Mouse (Mus musculus): Measurements from ENCODE around the gene Sipa1l2. TPM values are rescaled to one million over a fixed set of nuclear protein-coding genes. Genes with fewer than 3 reads are reported as not detected.

Sipa1l2 gene
- polyA plus RNA-seq (2016; fragmentation: Nextera tagmentation; extraction: Ambion mirVana) = 18.6 and 20.2 TPM in 2 replicates

DNA sequence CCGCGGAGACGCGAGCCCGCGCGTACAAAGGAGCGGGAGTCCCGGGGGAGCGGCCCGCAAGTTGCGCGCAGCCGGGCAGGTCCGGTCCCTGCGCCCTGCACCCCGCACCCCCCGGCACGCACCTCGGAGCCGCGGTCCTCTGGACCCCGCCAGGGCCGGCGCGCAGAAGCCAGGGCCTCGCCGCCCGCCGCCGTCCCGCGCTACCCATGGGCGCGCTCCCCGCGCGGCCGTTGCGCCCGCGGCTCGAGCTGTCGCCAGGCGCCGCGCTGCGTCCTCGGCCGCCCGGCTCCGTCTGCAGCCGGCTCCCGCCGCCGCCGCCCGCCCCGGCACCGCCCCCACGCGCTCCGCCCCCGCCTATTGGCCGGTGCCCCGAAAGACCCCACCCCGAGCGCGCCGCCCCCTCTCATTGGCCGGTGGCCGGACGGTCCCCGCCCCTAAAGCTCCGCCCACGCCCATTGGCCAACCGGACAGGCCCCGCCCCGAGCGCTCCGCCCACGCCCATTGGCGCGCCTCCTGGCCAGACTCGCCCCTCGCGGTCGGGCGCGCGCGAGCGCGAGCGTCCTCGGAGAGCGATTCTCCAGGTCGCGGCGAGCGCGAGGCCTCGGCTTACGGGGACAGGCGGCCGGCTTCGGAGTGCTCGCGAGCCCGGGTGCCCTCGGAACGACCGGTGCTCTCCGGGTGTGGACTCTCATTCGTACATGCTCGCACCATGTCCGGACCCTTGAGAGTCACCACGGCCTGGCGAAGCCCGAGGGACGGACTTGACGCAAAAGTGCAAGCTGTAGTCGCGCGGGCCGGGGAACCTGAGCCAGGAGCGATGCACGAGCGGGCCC, at the start of gene Sipa1l2:
Gene Sipa1l2, minus strand, starts transcription at position 276 of the 833 bp plus-strand sequence.
- Histone ChIP-seq H3K4me2 (peak within 1 kb of the TSS; percentile 90), H3K36me3 (no peaks in the 10 kb centered on the region), H3K9me3 (0 out of 2 replicates have a peak, but pooled peaks cover 2% of the 10 kb centered on the region), H3K27me3 (peaks cover 7% of the 10 kb centered on the region), H3K4me3 (replicated peaks) (peak within 1 kb of the TSS; percentile 80), H3K4me1 (replicated peaks) (peaks cover 27% of the 10 kb centered on the region), H3K27ac (peak within 1 kb of the TSS; percentile 50; the same call in 1 of the 2 replicates), H3K9ac (replicated peaks) (peak within 1 kb of the TSS; percentile 84)
- under 1% methylated on average over 111 of the region's 129 CpGs for WGBS
- ATAC-seq (ENCODE audit: insufficient number of reproducible peaks, insufficient read depth, low FRiP score, low TSS enrichment, low read depth) = peak; percentile 86

DNA sequence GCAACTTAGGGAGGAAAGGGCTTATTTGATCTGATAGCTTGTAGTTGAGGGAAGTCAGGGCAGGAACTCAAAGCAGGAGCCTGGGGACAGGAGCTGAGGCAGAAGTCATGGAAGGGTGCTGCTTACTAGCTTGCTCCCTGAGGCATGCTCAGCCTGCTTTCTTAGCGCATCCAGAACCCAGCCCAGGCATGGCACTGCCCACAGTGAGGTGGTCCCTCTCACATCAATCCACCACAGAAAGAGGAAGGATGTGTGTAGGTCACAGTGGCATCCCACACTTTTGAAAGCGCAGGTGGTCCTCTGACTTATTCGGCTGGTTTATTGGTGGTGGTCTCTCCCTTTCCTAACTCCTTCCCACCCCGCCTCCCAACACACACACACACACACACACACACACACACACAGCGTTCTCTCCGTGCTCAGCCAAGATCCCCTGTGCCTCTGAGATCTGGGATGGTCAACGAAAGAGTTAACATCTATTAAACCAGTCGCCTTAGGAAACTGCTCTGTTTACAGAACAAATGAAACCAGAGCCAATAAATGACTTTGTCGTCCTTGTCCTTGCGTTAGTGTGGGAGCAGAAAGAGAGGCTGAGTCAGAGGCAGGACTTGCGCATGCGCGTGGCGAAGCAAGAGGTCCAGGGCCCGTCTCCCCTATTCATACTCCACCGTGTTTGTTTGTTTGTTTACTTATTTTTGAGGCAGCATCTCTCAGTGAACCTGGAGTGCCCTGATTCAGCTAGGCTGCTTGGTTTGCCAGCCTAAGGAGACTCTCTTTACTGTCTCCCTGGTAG, 49.1 kb upstream of the Sipa1l2 start:
- 58% methylated on average over 16 of the region's 16 CpGs for WGBS
- H3K27ac ChIP-seq = 0 out of 2 replicates have a peak overlapping the region, but pooled peaks have one; percentile 35
- no peak for ATAC-seq (ENCODE audit: insufficient number of reproducible peaks, insufficient read depth, low FRiP score, low TSS enrichment, low read depth)

GRCm38 (mm10) chr8:125616935-125617334, 47.3 kb upstream of the Sipa1l2 start:
- 0 out of 2 replicates have a peak overlapping the region, but pooled peaks have one; percentile 45 for H3K27ac ChIP-seq
- H3K27me3 ChIP-seq = peaks cover 6% of the 10 kb centered on the region; the same call in 1 of the 2 replicates
- H3K4me3 ChIP-seq (replicated peaks) = no peak overlapping the region
- H3K4me1 ChIP-seq (replicated peaks) = peaks cover 48% of the 10 kb centered on the region
- H3K36me3 ChIP-seq = no peaks in the 10 kb centered on the region
- H3K9ac ChIP-seq (replicated peaks) = no peak overlapping the region
- peaks cover 8% of the 10 kb centered on the region; the same call in 1 of the 2 replicates for H3K9me3 ChIP-seq
- no peak for ATAC-seq (ENCODE audit: insufficient number of reproducible peaks, insufficient read depth, low FRiP score, low TSS enrichment, low read depth)
- no peak overlapping the region for H3K4me2 ChIP-seq
- 65% methylated on average over 5 of the region's 5 CpGs for WGBS

More for the DNA sequence above, 49.1 kb upstream of the Sipa1l2 start:
- Histone ChIP-seq H3K27me3 (no peaks in the 10 kb centered on the region), H3K9ac (replicated peaks) (no peak overlapping the region), H3K9me3 (0 out of 2 replicates have a peak, but pooled peaks cover 4% of the 10 kb centered on the region), H3K36me3 (no peaks in the 10 kb centered on the region), H3K4me3 (replicated peaks) (no peak overlapping the region), H3K4me1 (replicated peaks) (peaks cover 39% of the 10 kb centered on the region), H3K4me2 (peak overlapping the region; percentile 6)

DNA sequence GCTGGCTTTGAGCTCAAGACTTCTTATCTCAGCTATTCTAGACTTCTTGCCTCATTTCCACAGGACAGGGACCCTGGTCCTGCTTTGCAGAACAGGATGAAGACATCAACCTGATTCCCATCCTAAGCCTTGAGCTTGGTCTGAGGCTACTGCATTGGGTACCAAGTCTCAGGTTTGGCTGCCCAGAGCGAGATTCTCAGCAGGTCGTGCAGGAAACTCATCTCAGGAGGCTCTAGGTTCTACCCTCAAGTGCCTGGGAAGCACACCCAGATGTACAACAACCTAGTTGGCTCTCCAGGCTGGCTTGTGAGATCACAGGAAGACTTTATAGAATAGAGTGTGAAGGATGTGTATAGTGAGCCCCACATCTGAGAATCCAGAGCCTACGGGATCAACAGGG, 46.4 kb upstream of the Sipa1l2 start:
- Histone ChIP-seq H3K27ac (no peak overlapping the region), H3K36me3 (no peaks in the 10 kb centered on the region), H3K4me1 (replicated peaks) (peaks cover 57% of the 10 kb centered on the region), H3K27me3 (peaks cover 6% of the 10 kb centered on the region; the same call in 1 of the 2 replicates), H3K9me3 (peaks cover 8% of the 10 kb centered on the region; the same call in 1 of the 2 replicates), H3K9ac (replicated peaks) (no peak overlapping the region), H3K4me3 (replicated peaks) (no peak overlapping the region), H3K4me2 (no peak overlapping the region)
- no peak for ATAC-seq (ENCODE audit: insufficient number of reproducible peaks, insufficient read depth, low FRiP score, low TSS enrichment, low read depth)
- 92% methylated on average over 3 of the region's 3 CpGs for WGBS

DNA sequence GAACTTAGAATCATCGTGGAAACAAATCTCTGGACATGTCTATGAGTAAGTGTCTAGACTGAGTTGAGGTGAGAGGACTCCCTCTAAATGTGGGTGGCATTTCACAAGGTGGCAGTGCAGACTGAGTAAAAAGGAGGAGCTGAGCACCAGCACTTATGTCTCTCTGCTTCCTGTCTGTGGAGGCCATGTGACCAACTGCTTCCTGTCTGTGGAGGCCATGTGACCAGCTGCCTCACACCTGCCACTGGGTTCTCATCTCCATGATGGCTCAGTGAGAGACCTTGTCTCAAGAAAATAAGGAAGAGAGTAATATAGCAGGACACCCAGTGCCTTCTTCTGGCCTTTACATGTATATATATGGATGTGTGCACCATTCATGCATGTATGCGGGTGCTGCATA, 43.9 kb upstream of the Sipa1l2 start:
- peaks cover 13% of the 10 kb centered on the region for H3K27me3 ChIP-seq
- peaks cover 34% of the 10 kb centered on the region for H3K4me1 ChIP-seq (replicated peaks)
- no peak overlapping the region for H3K4me3 ChIP-seq (replicated peaks)
- no peak overlapping the region for H3K4me2 ChIP-seq
- H3K36me3 ChIP-seq = no peaks in the 10 kb centered on the region
- no peak for ATAC-seq (ENCODE audit: insufficient number of reproducible peaks, insufficient read depth, low FRiP score, low TSS enrichment, low read depth)
- H3K9ac ChIP-seq (replicated peaks) = no peak overlapping the region
- peaks cover 7% of the 10 kb centered on the region; the same call in 1 of the 2 replicates for H3K9me3 ChIP-seq
- H3K27ac ChIP-seq = no peak overlapping the region
- 87% methylated on average over 2 of the region's 2 CpGs for WGBS

DNA sequence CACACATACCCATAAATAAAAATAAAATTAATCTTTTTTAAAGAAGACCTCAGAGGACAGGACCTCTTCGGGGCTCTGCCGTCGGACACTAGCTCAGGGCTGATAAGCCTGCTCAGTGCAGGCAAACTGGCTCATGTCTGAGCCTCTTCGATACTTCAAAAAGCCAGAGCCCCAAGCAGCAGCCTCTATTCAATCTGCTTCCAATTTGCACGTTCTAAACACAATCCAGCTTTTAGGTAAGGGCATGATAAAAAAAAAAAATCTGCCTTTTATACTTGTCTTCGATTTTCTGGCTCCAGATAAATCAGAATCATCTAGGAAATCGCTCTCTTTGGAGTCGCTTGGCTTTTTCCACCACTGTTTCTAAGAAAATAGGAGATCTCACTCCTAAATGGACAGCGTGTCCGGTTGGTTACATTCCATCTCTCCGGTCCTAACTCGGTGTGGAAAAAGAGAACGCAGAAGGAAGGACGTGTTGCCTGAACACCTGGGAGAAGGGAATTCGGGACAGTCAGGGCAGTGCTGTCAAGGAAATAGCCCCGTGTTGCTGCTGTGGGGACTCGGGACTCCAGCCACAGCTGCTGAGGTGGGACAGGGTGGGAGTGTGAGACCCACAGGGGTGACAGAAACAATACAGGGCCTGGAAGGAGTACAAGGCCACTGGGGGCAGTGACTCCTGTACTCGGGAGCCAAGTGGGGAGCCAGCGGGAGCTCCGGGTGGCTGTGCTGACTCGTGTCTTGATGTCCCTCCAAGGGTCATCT, 42.4 kb upstream of the Sipa1l2 start:
- H3K9ac ChIP-seq (replicated peaks) = no peak overlapping the region
- H3K9me3 ChIP-seq = peaks cover 5% of the 10 kb centered on the region; the same call in 1 of the 2 replicates
- peaks cover 22% of the 10 kb centered on the region for H3K4me1 ChIP-seq (replicated peaks)
- ATAC-seq (ENCODE audit: insufficient number of reproducible peaks, insufficient read depth, low FRiP score, low TSS enrichment, low read depth) = no peak
- no peak overlapping the region for H3K4me3 ChIP-seq (replicated peaks)
- peaks cover 14% of the 10 kb centered on the region for H3K27me3 ChIP-seq
- peak overlapping the region; percentile 59 for H3K27ac ChIP-seq
- 41% methylated on average over 21 of the region's 21 CpGs for WGBS
- no peak overlapping the region for H3K4me2 ChIP-seq
- H3K36me3 ChIP-seq = no peaks in the 10 kb centered on the region

DNA sequence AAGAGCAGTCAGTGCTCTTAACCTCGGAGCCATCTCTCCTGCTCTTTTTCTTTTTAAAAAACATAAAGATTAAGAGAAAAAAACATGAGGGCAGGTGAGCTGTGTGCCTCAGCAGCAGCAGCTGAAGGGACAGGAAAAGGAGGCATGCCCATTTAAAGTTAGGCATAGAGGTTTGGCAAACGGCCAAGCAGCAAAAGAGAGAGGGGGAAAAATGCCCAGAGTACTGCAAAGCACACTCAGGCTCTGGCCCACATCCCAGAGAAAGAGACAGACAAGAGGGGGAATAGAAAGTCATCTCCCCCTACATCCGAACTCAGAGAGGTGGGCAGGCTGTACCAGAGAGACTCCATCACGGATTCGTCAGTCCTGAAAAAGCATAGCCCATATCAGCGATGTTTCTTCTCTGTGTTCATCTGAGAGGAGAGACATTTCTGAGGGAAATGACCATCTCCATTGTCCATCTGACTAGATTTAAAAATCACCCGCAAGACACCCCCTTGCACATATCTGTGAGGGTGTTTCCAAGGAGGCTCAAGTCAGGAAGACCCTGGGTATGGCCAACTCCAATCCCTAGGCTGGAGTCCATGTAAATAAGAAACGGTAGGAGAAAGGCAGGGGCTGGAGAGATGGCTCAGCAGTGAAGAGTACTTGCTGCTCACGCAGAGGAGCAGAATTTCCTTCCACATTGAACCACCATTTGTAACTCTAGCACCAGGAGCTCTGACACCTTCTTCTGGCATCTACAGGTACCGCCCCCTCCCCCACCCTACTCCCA, 41.6 kb upstream of the Sipa1l2 start:
- Histone ChIP-seq H3K27me3 (peaks cover 14% of the 10 kb centered on the region), H3K4me2 (no peak overlapping the region), H3K36me3 (no peaks in the 10 kb centered on the region), H3K9ac (replicated peaks) (no peak overlapping the region), H3K4me1 (replicated peaks) (peaks cover 19% of the 10 kb centered on the region), H3K9me3 (peaks cover 5% of the 10 kb centered on the region; the same call in 1 of the 2 replicates), H3K4me3 (replicated peaks) (no peak overlapping the region), H3K27ac (peak overlapping the region; percentile 59; the same call in 1 of the 2 replicates)
- 79% methylated on average over 10 of the region's 10 CpGs for WGBS
- no peak for ATAC-seq (ENCODE audit: insufficient number of reproducible peaks, insufficient read depth, low FRiP score, low TSS enrichment, low read depth)

GRCm38 (mm10) chr8:125609737-125610136, 40.1 kb upstream of the Sipa1l2 start:
- peaks cover 14% of the 10 kb centered on the region for H3K27me3 ChIP-seq
- no peak overlapping the region for H3K27ac ChIP-seq
- no peak for ATAC-seq (ENCODE audit: insufficient number of reproducible peaks, insufficient read depth, low FRiP score, low TSS enrichment, low read depth)
- no peak overlapping the region for H3K4me3 ChIP-seq (replicated peaks)
- 84% methylated on average over 6 of the region's 6 CpGs for WGBS
- no peaks in the 10 kb centered on the region for H3K36me3 ChIP-seq
- H3K9ac ChIP-seq (replicated peaks) = no peak overlapping the region
- H3K4me1 ChIP-seq (replicated peaks) = peaks cover 24% of the 10 kb centered on the region
- peaks cover 5% of the 10 kb centered on the region; the same call in 1 of the 2 replicates for H3K9me3 ChIP-seq
- no peak overlapping the region for H3K4me2 ChIP-seq

DNA sequence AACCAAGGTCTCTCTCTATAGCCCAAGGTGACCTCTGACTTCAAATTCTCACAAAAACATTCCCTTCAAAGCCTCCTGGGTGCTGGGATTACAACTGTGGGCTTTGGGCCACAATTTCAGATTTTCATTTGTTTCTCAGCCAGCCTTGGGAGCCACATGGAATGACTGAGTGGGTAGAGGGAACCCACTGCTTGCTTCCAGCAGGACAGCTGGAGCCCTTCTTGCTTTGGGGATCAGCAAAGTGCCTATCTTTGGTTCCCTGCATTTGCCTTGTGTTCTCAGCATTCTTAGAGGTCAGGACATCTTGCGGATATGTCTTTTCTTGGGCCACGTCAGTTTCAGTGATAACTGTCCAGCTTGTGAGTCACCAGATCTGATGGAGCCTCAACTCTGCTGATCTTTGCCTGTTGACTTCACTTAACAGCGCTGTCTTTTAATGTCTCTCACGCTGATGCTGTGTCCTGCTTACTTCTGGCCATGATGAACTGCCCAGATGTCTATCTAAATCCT, 38.2 kb upstream of the Sipa1l2 start:
- no peak for ATAC-seq (ENCODE audit: insufficient number of reproducible peaks, insufficient read depth, low FRiP score, low TSS enrichment, low read depth)
- 82% methylated on average over 4 of the region's 4 CpGs for WGBS

DNA sequence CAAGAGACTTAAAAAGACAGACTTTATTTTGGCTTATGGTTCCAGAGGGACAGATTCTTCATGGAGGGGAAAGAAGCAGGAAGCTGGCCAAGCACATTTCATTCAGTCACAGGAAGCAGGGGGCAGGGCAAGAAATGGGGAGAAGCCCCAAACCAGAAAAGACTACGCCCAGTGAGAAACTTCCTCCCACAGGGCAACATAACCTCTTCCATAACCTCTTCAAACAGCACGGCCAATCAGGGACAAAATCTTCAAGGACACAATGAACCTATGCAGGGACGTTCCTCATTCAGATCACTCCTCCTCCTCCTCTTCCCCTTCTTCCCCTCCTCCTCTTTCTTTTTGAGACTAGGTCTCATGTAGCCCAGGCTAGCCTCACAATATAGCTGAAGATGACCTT, 37.3 kb upstream of the Sipa1l2 start:
- H3K27me3 ChIP-seq = peaks cover 8% of the 10 kb centered on the region; the same call in 1 of the 2 replicates
- no peak overlapping the region for H3K27ac ChIP-seq
- H3K4me2 ChIP-seq = no peak overlapping the region
- H3K4me3 ChIP-seq (replicated peaks) = no peak overlapping the region
- H3K9ac ChIP-seq (replicated peaks) = no peak overlapping the region
- peaks cover 20% of the 10 kb centered on the region for H3K4me1 ChIP-seq (replicated peaks)
- no peaks in the 10 kb centered on the region for H3K36me3 ChIP-seq
- H3K9me3 ChIP-seq = no peaks in the 10 kb centered on the region
- no peak for ATAC-seq (ENCODE audit: insufficient number of reproducible peaks, insufficient read depth, low FRiP score, low TSS enrichment, low read depth)
- 80% methylated on average over 3 of the region's 3 CpGs for whole genome bisulfite sequencing

More for the DNA sequence above, 38.2 kb upstream of the Sipa1l2 start:
- Histone ChIP-seq H3K9me3 (no peaks in the 10 kb centered on the region), H3K36me3 (no peaks in the 10 kb centered on the region), H3K4me2 (no peak overlapping the region), H3K27me3 (peaks cover 14% of the 10 kb centered on the region), H3K27ac (no peak overlapping the region), H3K4me3 (replicated peaks) (no peak overlapping the region), H3K4me1 (replicated peaks) (peaks cover 29% of the 10 kb centered on the region), H3K9ac (replicated peaks) (no peak overlapping the region)
